Mouse (Mus musculus) hindbrain, postnatal 0 days (tissue): ENCODE data around the gene Ly6g6f. TPM values are rescaled to one million over a fixed set of nuclear protein-coding genes. Genes with fewer than 3 reads are reported as not detected.

Experiments used
- ATAC-seq: fragments of 200-750 bp; cut with Nextera tagmentation; 2 replicates; pipeline ENCODE4 v1.8.0; 2017; ENCODE audit warnings: mild to moderate bottlenecking, moderate TSS enrichment, moderate library complexity
- DNase-seq: peaks from one replicate; pipeline ENCODE4 v3.0.0-alpha.2; 2015; ENCODE audit warnings: low spot score
- H3K27ac ChIP-seq: fragments of 300-500 bp; sonication (generic); 2 replicates; pipeline ENCODE4 v1.5.1; 2014; ENCODE audit warnings: mild to moderate bottlenecking
- H3K27me3 ChIP-seq: fragments of 300-500 bp; sonication (generic); 2 replicates; pipeline ENCODE4 v1.6.1; 2014; ENCODE audit warnings: low read length, mixed read lengths; ENCODE audit not compliant: insufficient read depth
- H3K36me3 ChIP-seq: fragments of 300-500 bp; sonication (generic); 2 replicates; pipeline ENCODE4 v1.6.1; 2014; ENCODE audit warnings: low read length, mixed read lengths; ENCODE audit not compliant: insufficient read depth
- H3K4me1 ChIP-seq: fragments of 300-500 bp; sonication (generic); 2 replicates; pipeline ENCODE4 v1.6.1; 2014; ENCODE audit warnings: antibody characterized with exemption, low read length, mixed read lengths; ENCODE audit not compliant: insufficient read depth
- H3K4me2 ChIP-seq: fragments of 300-500 bp; sonication (generic); 2 replicates; pipeline ENCODE4 v1.6.1; 2014; ENCODE audit warnings: low read depth, mild to moderate bottlenecking, low read length, moderate library complexity, mixed read lengths
- H3K4me3 ChIP-seq: fragments of 300-500 bp; sonication (generic); 2 replicates; pipeline ENCODE4 v1.5.1; 2014; ENCODE audit warnings: low read length
- H3K9ac ChIP-seq: fragments of 300-500 bp; sonication (generic); replicated peaks from 2 replicates; pipeline ENCODE4 v1.6.1; 2014; ENCODE audit warnings: mild to moderate bottlenecking, low read length, moderate library complexity, mixed read lengths
- H3K9me3 ChIP-seq: fragments of 300-500 bp; sonication (generic); 2 replicates; pipeline ENCODE4 v1.6.1; 2016; ENCODE audit warnings: low read length, mixed read lengths
- CTCF ChIP-seq: IDR thresholded peaks from 2 replicates; pipeline ENCODE4 v1.5.1; 2016; ENCODE audit warnings: antibody characterized with exemption, control low read depth, low read depth
- WGBS: fragments of 180-500 bp; shearing (Covaris S2); extraction: QIAGEN DNeasy Blood & Tissue Kit; methylation state at CpG from one replicate; pipeline ENCODE4 v1.1.7; 2014; 5-methylcytosine and 5-hydroxymethylcytosine counted together
- polyA plus RNA-seq: library from polyadenylated mRNA; unstranded; fragments of >200 nt; fragmentation: Nextera tagmentation; extraction: Ambion mirVana; gene quantifications from 2 replicates; pipeline ENCODE4 v1.2.1, GENCODE M21; 2015
- total RNA-seq: library from RNA; depleted of rRNA; stranded (reverse); fragments of >200 nt; gene quantifications from 2 replicates; pipeline ENCODE4 v1.2.3, GENCODE M21; 2014; rRNA removed

Gene Ly6g6f
- total and polyA plus RNA-seq, 2 experiments from 2014 or later, result not detected

GRCm38 (mm10) chr17:35031880-35032279 is 53.5 kb downstream of the Ly6g6f start:
- H3K9ac ChIP-seq, result no peak overlapping the region
- no peak overlapping the region for H3K27ac ChIP-seq
- no peaks in the 10 kb centered on the region for H3K36me3 ChIP-seq
- H3K27me3 ChIP-seq, result no peaks in the 10 kb centered on the region
- 92% methylated on average over 7 of the region's 7 CpGs for WGBS
- DNase-seq, result no peak
- no peak for ATAC-seq
- H3K9me3 ChIP-seq, result no peaks in the 10 kb centered on the region
- no peak overlapping the region for H3K4me3 ChIP-seq
- H3K4me2 ChIP-seq, result no peak overlapping the region
- TF ChIP-seq CTCF, result no peak
- no peaks in the 10 kb centered on the region; the same call in 1 of the 2 replicates for H3K4me1 ChIP-seq

GRCm38 (mm10) chr17:35031272-35031671 is 54.1 kb downstream of the Ly6g6f start:
- no peaks in the 10 kb centered on the region for H3K9me3 ChIP-seq
- no peak overlapping the region for H3K27ac ChIP-seq
- TF ChIP-seq CTCF, result no peak
- DNase-seq (no peak), ATAC-seq (no peak)
- no peaks in the 10 kb centered on the region for H3K27me3 ChIP-seq
- H3K4me2 ChIP-seq, result no peak overlapping the region
- H3K9ac ChIP-seq, result no peak overlapping the region
- no peaks in the 10 kb centered on the region for H3K36me3 ChIP-seq
- 82% methylated on average over 11 of the region's 11 CpGs for WGBS
- H3K4me3 ChIP-seq, result no peak overlapping the region
- H3K4me1 ChIP-seq, result no peaks in the 10 kb centered on the region; the same call in 1 of the 2 replicates

Other genes with a start within 250 kb of the Ly6g6f start
Only the 30 nearest of the 46 such genes appear.
- 15.2 and 20.4 TPM in 2 replicates for gene Hspa1b, start 126.4 kb downstream of the Ly6g6f start, total RNA-seq
- 0.51 and 0.55 TPM in 2 replicates for gene Hspa1b, start 126.4 kb downstream of the Ly6g6f start, polyA plus RNA-seq
- gene Gm20481, start 115.7 kb downstream of the Ly6g6f start, total RNA-seq, result not detected in 2 replicates
- not detected in 2 replicates for gene Gm20481, start 115.7 kb downstream of the Ly6g6f start, polyA plus RNA-seq
- gene Hspa1a, start 113.5 kb downstream of the Ly6g6f start, total RNA-seq, result 25.0 and 29.0 TPM in 2 replicates
- 13.6 and 14.7 TPM in 2 replicates for gene Hspa1a, start 113.5 kb downstream of the Ly6g6f start, polyA plus RNA-seq
- 0.99 and 1.4 TPM in 2 replicates for gene Hspa1l, start 112.9 kb downstream of the Ly6g6f start, total RNA-seq
- 0.76 TPM in 2 replicates for gene Hspa1l, start 112.9 kb downstream of the Ly6g6f start, polyA plus RNA-seq
- gene Lsm2, start 103.7 kb downstream of the Ly6g6f start, total RNA-seq, result 35.5 and 43.1 TPM in 2 replicates
- gene Lsm2, start 103.7 kb downstream of the Ly6g6f start, polyA plus RNA-seq, result 106 and 110 TPM in 2 replicates
- 128 TPM in 2 replicates for gene Vars, start 84.6 kb downstream of the Ly6g6f start, total RNA-seq
- 39.9 and 41.7 TPM in 2 replicates for gene Vars, start 84.6 kb downstream of the Ly6g6f start, polyA plus RNA-seq
- 0.68 and 1.2 TPM in 2 replicates for gene Vwa7, start 69.0 kb downstream of the Ly6g6f start, total RNA-seq
- 0.11 and 0.18 TPM in 2 replicates for gene Vwa7, start 69.0 kb downstream of the Ly6g6f start, polyA plus RNA-seq
- gene Sapcd1, start 57.6 kb downstream of the Ly6g6f start, total RNA-seq, result 0.65 and 2.1 TPM in 2 replicates
- gene Sapcd1, start 57.6 kb downstream of the Ly6g6f start, polyA plus RNA-seq, result 2.4 and 2.7 TPM in 2 replicates
- 1.1 and 6.4 TPM in 2 replicates for gene Msh5, start 38.9 kb downstream of the Ly6g6f start, total RNA-seq
- gene Msh5, start 38.9 kb downstream of the Ly6g6f start, polyA plus RNA-seq, result 2.2 and 3.1 TPM in 2 replicates
- 56.9 and 59.5 TPM in 2 replicates for gene Clic1, start 35.6 kb downstream of the Ly6g6f start, total RNA-seq
- gene Clic1, start 35.6 kb downstream of the Ly6g6f start, polyA plus RNA-seq, result 81.9 and 88.5 TPM in 2 replicates
- gene Ddah2, start 26.6 kb downstream of the Ly6g6f start, total RNA-seq, result 216 and 228 TPM in 2 replicates
- gene Ddah2, start 26.6 kb downstream of the Ly6g6f start, polyA plus RNA-seq, result 322 and 331 TPM in 2 replicates
- gene Ly6g6c, start 20.2 kb downstream of the Ly6g6f start, total RNA-seq, result not detected in 2 replicates
- gene Ly6g6c, start 20.2 kb downstream of the Ly6g6f start, polyA plus RNA-seq, result not detected in 2 replicates
- gene Mpig6b, start 19.4 kb downstream of the Ly6g6f start, total RNA-seq, result not detected in 2 replicates
- 0.18 TPM in 2 replicates for gene Mpig6b, start 19.4 kb downstream of the Ly6g6f start, polyA plus RNA-seq
- gene Ly6g6e, start 8.7 kb downstream of the Ly6g6f start, total RNA-seq, result not detected in 2 replicates
- 0.44 TPM in 1 of 2 replicates, not detected in the other for gene Ly6g6e, start 8.7 kb downstream of the Ly6g6f start, polyA plus RNA-seq
- gene Ly6g6d, start 7.5 kb downstream of the Ly6g6f start, total RNA-seq, result 0.78 TPM in 1 of 2 replicates, not detected in the other
- gene Ly6g6d, start 7.5 kb downstream of the Ly6g6f start, polyA plus RNA-seq, result 1.3 and 1.9 TPM in 2 replicates
- 129 and 158 TPM in 2 replicates for gene Abhd16a, start 3.7 kb upstream of the Ly6g6f start, total RNA-seq
- 121 TPM in 2 replicates for gene Abhd16a, start 3.7 kb upstream of the Ly6g6f start, polyA plus RNA-seq
- gene Ly6g5c, start 22.7 kb upstream of the Ly6g6f start, total RNA-seq, result not detected in 2 replicates
- gene Ly6g5c, start 22.7 kb upstream of the Ly6g6f start, polyA plus RNA-seq, result not detected in 2 replicates
- 1.7 and 2.0 TPM in 2 replicates for gene Ly6g5b, start 29.8 kb upstream of the Ly6g6f start, total RNA-seq
- gene Ly6g5b, start 29.8 kb upstream of the Ly6g6f start, polyA plus RNA-seq, result 0.76 and 1.2 TPM in 2 replicates
- gene Gpank1, start 35.8 kb upstream of the Ly6g6f start, total RNA-seq, result 13.1 and 14.1 TPM in 2 replicates
- gene Gpank1, start 35.8 kb upstream of the Ly6g6f start, polyA plus RNA-seq, result 18.1 and 19.1 TPM in 2 replicates
- 257 and 289 TPM in 2 replicates for gene Csnk2b, start 36.4 kb upstream of the Ly6g6f start, total RNA-seq
- gene Csnk2b, start 36.4 kb upstream of the Ly6g6f start, polyA plus RNA-seq, result 332 and 350 TPM in 2 replicates
- 14.0 and 29.7 TPM in 2 replicates for gene D17H6S53E, start 40.8 kb upstream of the Ly6g6f start, total RNA-seq
- 9.4 and 11.6 TPM in 2 replicates for gene D17H6S53E, start 40.8 kb upstream of the Ly6g6f start, polyA plus RNA-seq
- gene Apom, start 46.4 kb upstream of the Ly6g6f start, total RNA-seq, result 0.37 TPM in 1 of 2 replicates, not detected in the other
- gene Apom, start 46.4 kb upstream of the Ly6g6f start, polyA plus RNA-seq, result 0.35 TPM in 1 of 2 replicates, not detected in the other
- gene Bag6, start 49.6 kb upstream of the Ly6g6f start, total RNA-seq, result 320 and 368 TPM in 2 replicates
- gene Bag6, start 49.6 kb upstream of the Ly6g6f start, polyA plus RNA-seq, result 50.0 and 55.8 TPM in 2 replicates
- gene Prrc2a, start 79.3 kb upstream of the Ly6g6f start, total RNA-seq, result 218 and 223 TPM in 2 replicates
- 92.6 and 99.2 TPM in 2 replicates for gene Prrc2a, start 79.3 kb upstream of the Ly6g6f start, polyA plus RNA-seq
- gene Aif1, start 90.5 kb upstream of the Ly6g6f start, total RNA-seq, result 0.21 and 2.4 TPM in 2 replicates
- gene Aif1, start 90.5 kb upstream of the Ly6g6f start, polyA plus RNA-seq, result 9.5 and 10.9 TPM in 2 replicates
- 10.8 and 25.0 TPM in 2 replicates for gene Lst1, start 102.8 kb upstream of the Ly6g6f start, total RNA-seq
- gene Lst1, start 102.8 kb upstream of the Ly6g6f start, polyA plus RNA-seq, result 8.0 and 8.7 TPM in 2 replicates
- 1.6 TPM in 1 of 2 replicates, not detected in the other for gene Ltb, start 108.8 kb upstream of the Ly6g6f start, total RNA-seq
- gene Ltb, start 108.8 kb upstream of the Ly6g6f start, polyA plus RNA-seq, result 1.2 and 1.8 TPM in 2 replicates
- gene Tnf, start 116.4 kb upstream of the Ly6g6f start, total RNA-seq, result 0.18 and 0.52 TPM in 2 replicates
- gene Tnf, start 116.4 kb upstream of the Ly6g6f start, polyA plus RNA-seq, result 0.09 TPM in 1 of 2 replicates, not detected in the other
- 0.47 TPM in 1 of 2 replicates, not detected in the other for gene Lta, start 119.7 kb upstream of the Ly6g6f start, total RNA-seq
- 0.85 and 1.3 TPM in 2 replicates for gene Lta, start 119.7 kb upstream of the Ly6g6f start, polyA plus RNA-seq
- not detected in 2 replicates for gene Gm16181, start 135.2 kb upstream of the Ly6g6f start, total RNA-seq
- 0.40 TPM in 1 of 2 replicates, not detected in the other for gene Gm16181, start 135.2 kb upstream of the Ly6g6f start, polyA plus RNA-seq